Mouse (Mus musculus): Measurements from ENCODE around the gene Tescl. TPM values are rescaled to one million over a fixed set of nuclear protein-coding genes. Genes with fewer than 3 reads are reported as not detected.

Gene Tescl
- polyA plus RNA-seq, 1 experiment from 2014 or later, result not detected

DNA sequence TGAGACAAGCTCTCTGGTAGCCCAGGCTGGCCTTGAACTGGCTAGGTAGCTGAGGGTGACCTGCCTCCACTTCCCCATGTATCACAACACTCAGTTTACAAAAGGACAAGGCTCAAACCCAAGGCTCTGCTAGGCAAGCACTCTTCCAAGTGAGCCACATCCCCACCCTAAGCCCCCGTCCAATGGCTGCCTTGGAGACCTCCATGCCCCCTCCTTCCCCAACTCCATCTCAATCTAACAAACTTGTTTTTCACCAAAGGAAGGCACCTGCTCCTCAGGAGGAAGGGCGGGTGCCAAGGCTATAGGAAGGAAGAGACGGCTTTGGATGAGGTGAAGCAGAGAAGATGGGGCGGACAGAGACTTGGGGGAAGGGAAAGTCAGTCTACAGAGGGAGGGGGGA, 39.0 kb upstream of the Tescl start:
- Histone ChIP-seq H3K4me2 (ENCODE audit: low read depth, low read length) (no peak overlapping the region), H3K36me3 (ENCODE audit: control insufficient read depth, insufficient read depth, low read length) (no peaks in the 10 kb centered on the region), H3K27ac (ENCODE audit: low read length) (0 out of 2 replicates have a peak overlapping the region, but pooled peaks have one; percentile 44), H3K4me1 (replicated peaks; ENCODE audit: control insufficient read depth, insufficient read depth, low read length) (peaks cover 20% of the 10 kb centered on the region; the same call in 1 of the 2 replicates), H3K9ac (ENCODE audit: low read length) (no peak overlapping the region), H3K9me3 (ENCODE audit: control insufficient read depth, low read length) (no peaks in the 10 kb centered on the region), H3K4me3 (ENCODE audit: low read length) (no peak overlapping the region), H3K27me3 (ENCODE audit: control insufficient read depth, insufficient read depth, low read depth, low read length) (no peaks in the 10 kb centered on the region)
- ATAC-seq (ENCODE audit: low read depth), result no peak
- WGBS, result 51% methylated on average over 4 of the region's 4 CpGs

DNA sequence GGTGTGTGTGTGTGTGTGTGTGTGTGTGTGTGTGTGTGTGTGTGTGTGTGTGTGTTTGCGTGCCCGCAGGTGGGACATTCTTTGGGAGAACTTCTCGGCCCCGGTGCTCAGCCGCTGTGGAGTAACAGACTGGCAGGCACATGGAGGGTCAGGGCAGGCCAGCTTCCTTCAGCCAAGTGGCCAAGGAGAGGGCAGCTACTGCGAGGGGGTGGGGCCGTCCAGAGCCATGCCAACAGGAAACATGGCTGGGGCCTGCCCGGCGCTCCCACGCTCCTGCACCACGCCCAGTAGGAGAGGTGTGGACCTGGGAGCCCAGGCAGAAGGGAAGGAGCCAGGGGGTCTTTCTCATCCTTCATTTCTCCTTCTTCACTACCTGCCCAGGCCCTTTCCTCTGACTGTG, 38.6 kb upstream of the Tescl start:
- Histone ChIP-seq H3K36me3 (ENCODE audit: control insufficient read depth, insufficient read depth, low read length) (no peaks in the 10 kb centered on the region), H3K9ac (ENCODE audit: low read length) (no peak overlapping the region), H3K27ac (ENCODE audit: low read length) (0 out of 2 replicates have a peak overlapping the region, but pooled peaks have one; percentile 44), H3K4me2 (ENCODE audit: low read depth, low read length) (no peak overlapping the region), H3K4me1 (replicated peaks; ENCODE audit: control insufficient read depth, insufficient read depth, low read length) (peaks cover 20% of the 10 kb centered on the region; the same call in 1 of the 2 replicates), H3K27me3 (ENCODE audit: control insufficient read depth, insufficient read depth, low read depth, low read length) (no peaks in the 10 kb centered on the region), H3K4me3 (ENCODE audit: low read length) (no peak overlapping the region), H3K9me3 (ENCODE audit: control insufficient read depth, low read length) (no peaks in the 10 kb centered on the region)
- 58% methylated on average over 11 of the region's 11 CpGs for WGBS
- ATAC-seq (ENCODE audit: low read depth), result peak; percentile 64

DNA sequence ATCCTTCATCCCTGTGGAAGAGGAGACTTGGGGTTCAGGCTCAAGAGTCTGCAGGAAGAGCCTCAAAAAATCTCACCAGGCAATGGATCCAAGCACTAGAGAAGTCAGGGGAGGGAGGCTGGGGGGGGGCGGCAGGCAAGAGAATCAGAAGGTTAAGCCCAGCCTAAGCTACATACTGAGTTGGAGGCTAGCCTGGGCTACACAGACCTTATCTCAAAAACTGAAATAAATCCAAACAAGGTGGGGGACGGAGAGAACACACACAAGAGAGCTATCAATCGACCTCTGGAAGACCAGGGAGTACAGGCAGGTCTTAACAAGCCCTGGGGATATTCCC, 38.0 kb upstream of the Tescl start:
- 59% methylated on average over 3 of the region's 3 CpGs for WGBS
- ATAC-seq (ENCODE audit: low read depth), result no peak
- no peak overlapping the region for H3K4me2 ChIP-seq (ENCODE audit: low read depth, low read length)
- no peak overlapping the region for H3K9ac ChIP-seq (ENCODE audit: low read length)
- H3K27ac ChIP-seq (ENCODE audit: low read length), result no peak overlapping the region
- no peaks in the 10 kb centered on the region for H3K27me3 ChIP-seq (ENCODE audit: control insufficient read depth, insufficient read depth, low read depth, low read length)
- H3K9me3 ChIP-seq (ENCODE audit: control insufficient read depth, low read length), result no peaks in the 10 kb centered on the region
- H3K36me3 ChIP-seq (ENCODE audit: control insufficient read depth, insufficient read depth, low read length), result no peaks in the 10 kb centered on the region
- H3K4me1 ChIP-seq (replicated peaks; ENCODE audit: control insufficient read depth, insufficient read depth, low read length), result peaks cover 14% of the 10 kb centered on the region; the same call in 1 of the 2 replicates
- H3K4me3 ChIP-seq (ENCODE audit: low read length), result no peak overlapping the region

DNA sequence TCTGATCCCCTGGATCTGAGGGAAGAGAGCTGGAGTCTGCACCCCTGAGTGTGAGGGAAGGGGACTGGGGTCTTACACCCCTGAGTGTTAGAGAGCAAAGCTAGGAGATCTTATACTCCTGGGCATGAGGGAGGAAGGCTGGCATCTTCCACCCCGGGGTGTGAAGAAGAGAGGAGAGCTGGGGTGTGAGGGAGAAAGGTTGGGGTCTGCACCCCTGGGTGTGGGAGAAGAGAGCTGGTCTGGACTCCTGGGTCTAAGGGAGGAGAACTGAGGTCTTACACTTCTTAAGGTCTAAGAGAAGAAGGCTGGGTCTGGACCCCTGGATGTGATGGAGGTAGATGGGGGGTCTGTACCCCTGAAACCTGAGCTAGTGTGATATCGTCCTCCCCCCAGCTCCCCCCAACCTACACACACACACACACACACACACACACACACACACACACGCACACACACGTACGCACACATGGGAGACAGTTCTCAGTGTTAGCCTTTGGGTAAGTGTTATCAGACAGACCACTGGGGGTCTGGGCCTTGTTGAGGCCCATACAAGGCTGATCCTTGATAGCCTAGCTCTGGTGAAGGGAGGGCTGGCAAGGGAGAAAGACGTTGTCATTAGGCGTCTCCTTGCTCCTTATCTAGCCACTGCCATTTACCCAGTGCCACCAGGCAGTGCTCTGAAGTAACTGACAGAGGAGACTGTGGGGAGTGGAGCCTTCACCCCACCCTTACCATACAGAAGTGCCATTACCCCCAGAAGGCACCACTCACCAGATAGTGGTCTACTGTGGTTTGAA, 37.5 kb upstream of the Tescl start:
- ATAC-seq (ENCODE audit: low read depth), result no peak
- no peak overlapping the region for H3K27ac ChIP-seq (ENCODE audit: low read length)
- H3K9me3 ChIP-seq (ENCODE audit: control insufficient read depth, low read length), result no peaks in the 10 kb centered on the region
- WGBS, result 62% methylated on average over 7 of the region's 7 CpGs
- no peaks in the 10 kb centered on the region for H3K36me3 ChIP-seq (ENCODE audit: control insufficient read depth, insufficient read depth, low read length)
- no peak overlapping the region for H3K4me2 ChIP-seq (ENCODE audit: low read depth, low read length)
- peaks cover 14% of the 10 kb centered on the region; the same call in 1 of the 2 replicates for H3K4me1 ChIP-seq (replicated peaks; ENCODE audit: control insufficient read depth, insufficient read depth, low read length)
- H3K4me3 ChIP-seq (ENCODE audit: low read length), result no peak overlapping the region; the same call in 1 of the 2 replicates
- H3K27me3 ChIP-seq (ENCODE audit: control insufficient read depth, insufficient read depth, low read depth, low read length), result no peaks in the 10 kb centered on the region
- no peak overlapping the region for H3K9ac ChIP-seq (ENCODE audit: low read length)

DNA sequence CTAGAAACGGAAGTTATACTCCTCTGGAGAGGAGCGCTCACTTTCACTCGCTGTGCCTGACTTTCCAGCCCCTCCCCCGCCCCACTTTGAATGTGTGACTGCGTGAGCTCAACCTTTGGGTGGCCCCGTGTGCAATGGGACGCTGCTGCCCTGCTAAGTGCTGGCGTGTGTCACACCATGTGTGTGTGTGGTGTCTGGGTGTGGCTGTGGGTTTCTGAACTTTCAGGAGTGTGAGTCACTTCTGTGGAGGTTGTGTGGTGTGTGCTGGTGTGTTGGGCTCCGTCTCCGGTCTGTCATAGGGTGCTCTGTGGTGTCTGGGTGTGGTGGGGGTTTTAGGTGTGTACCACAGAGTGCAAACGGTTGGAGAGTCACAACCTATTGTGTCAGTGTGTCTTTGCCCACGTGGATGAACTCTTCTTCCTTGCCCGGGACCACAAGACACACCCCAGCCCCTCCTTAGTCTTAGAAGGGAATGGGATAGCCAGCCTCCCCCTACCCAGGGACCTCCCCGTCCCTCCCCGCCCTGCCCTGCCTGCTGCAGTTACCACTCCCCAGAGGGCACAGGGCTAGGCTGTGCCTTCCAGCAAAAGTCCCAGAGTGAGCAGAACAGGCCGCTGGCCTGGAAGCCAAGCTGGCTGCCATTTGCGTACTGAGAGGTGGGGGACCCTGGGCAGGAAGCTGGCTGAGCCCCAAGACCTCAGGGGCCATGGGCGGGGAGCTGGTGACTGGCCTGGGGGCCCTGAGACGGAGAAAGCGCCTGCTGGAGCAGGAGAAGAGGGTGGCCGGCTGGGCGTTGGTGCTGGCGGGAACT, 36.2 kb upstream of the Tescl start, which contains the start of gene Kcnn4:
Gene Kcnn4 (plus strand): TSS at position 533 of the 811 bp plus-strand sequence.
- no peaks in the 10 kb centered on the region for H3K27me3 ChIP-seq (ENCODE audit: control insufficient read depth, insufficient read depth, low read depth, low read length)
- peaks cover 14% of the 10 kb centered on the region; the same call in 1 of the 2 replicates for H3K4me1 ChIP-seq (replicated peaks; ENCODE audit: control insufficient read depth, insufficient read depth, low read length)
- WGBS, result 26% methylated on average over 23 of the region's 23 CpGs
- H3K9me3 ChIP-seq (ENCODE audit: control insufficient read depth, low read length), result no peaks in the 10 kb centered on the region
- no peak within 1 kb of the TSS for H3K4me2 ChIP-seq (ENCODE audit: low read depth, low read length)
- ATAC-seq (ENCODE audit: low read depth), result peak; percentile 10
- H3K27ac ChIP-seq (ENCODE audit: low read length), result no peak within 1 kb of the TSS
- peak within 1 kb of the TSS; percentile 45 for H3K9ac ChIP-seq (ENCODE audit: low read length)
- H3K4me3 ChIP-seq (ENCODE audit: low read length), result peak within 1 kb of the TSS; percentile 22; the same call in 1 of the 2 replicates
- H3K36me3 ChIP-seq (ENCODE audit: control insufficient read depth, insufficient read depth, low read length), result no peaks in the 10 kb centered on the region

DNA sequence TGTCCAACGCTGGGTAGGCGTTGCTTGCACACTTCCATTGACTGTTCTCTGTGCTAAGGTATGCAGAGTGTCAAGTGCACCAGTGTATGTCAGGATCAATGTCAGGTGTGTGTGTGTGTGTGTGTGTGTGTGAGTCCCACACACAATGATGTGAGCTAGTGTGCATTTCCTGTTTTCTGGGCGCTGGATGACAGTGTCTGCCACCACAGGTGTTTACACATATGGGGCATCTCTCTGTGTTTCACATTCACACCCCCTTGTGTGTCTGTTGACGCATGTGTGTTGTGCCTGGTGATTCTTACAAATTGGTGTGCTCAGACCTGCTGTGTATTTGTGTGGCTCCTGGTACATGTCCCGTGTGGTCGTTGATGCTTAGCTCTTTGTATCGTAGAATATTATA, 35.2 kb upstream of the Tescl start:
- Histone ChIP-seq H3K36me3 (ENCODE audit: control insufficient read depth, insufficient read depth, low read length) (no peaks in the 10 kb centered on the region), H3K4me3 (ENCODE audit: low read length) (no peak overlapping the region), H3K4me2 (ENCODE audit: low read depth, low read length) (no peak overlapping the region), H3K9ac (ENCODE audit: low read length) (no peak overlapping the region), H3K27ac (ENCODE audit: low read length) (no peak overlapping the region), H3K4me1 (replicated peaks; ENCODE audit: control insufficient read depth, insufficient read depth, low read length) (peaks cover 12% of the 10 kb centered on the region; the same call in 1 of the 2 replicates), H3K9me3 (ENCODE audit: control insufficient read depth, low read length) (no peaks in the 10 kb centered on the region), H3K27me3 (ENCODE audit: control insufficient read depth, insufficient read depth, low read depth, low read length) (no peaks in the 10 kb centered on the region)
- no peak for ATAC-seq (ENCODE audit: low read depth)
- 77% methylated on average over 7 of the region's 7 CpGs for WGBS

DNA sequence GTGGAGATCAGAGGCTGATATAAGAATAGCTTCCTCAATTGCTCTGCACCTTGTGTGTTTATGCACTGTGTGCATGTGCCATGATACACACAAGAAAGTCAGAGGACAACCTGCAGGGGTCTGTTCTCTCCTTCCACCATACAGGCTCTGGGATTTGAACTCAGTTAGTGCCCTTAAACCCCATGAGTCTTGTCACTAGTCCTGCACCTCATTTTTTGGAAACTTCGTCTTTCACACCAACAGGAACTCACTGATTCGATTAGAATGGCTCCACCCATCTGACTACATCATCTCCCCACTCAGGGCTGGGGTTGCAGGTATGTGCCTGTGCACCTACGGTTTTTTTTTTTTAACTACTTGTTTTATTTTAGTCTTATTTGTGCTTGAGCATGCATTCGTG, 34.5 kb upstream of the Tescl start:
- H3K9ac ChIP-seq (ENCODE audit: low read length), result no peak overlapping the region
- H3K27me3 ChIP-seq (ENCODE audit: control insufficient read depth, insufficient read depth, low read depth, low read length), result no peaks in the 10 kb centered on the region
- no peaks in the 10 kb centered on the region for H3K9me3 ChIP-seq (ENCODE audit: control insufficient read depth, low read length)
- no peak overlapping the region for H3K27ac ChIP-seq (ENCODE audit: low read length)
- WGBS, result 51% methylated on average over 4 of the region's 4 CpGs
- no peak overlapping the region for H3K4me3 ChIP-seq (ENCODE audit: low read length)
- H3K36me3 ChIP-seq (ENCODE audit: control insufficient read depth, insufficient read depth, low read length), result no peaks in the 10 kb centered on the region
- no peak for ATAC-seq (ENCODE audit: low read depth)
- no peak overlapping the region for H3K4me2 ChIP-seq (ENCODE audit: low read depth, low read length)
- peaks cover 9% of the 10 kb centered on the region; the same call in 1 of the 2 replicates for H3K4me1 ChIP-seq (replicated peaks; ENCODE audit: control insufficient read depth, insufficient read depth, low read length)

DNA sequence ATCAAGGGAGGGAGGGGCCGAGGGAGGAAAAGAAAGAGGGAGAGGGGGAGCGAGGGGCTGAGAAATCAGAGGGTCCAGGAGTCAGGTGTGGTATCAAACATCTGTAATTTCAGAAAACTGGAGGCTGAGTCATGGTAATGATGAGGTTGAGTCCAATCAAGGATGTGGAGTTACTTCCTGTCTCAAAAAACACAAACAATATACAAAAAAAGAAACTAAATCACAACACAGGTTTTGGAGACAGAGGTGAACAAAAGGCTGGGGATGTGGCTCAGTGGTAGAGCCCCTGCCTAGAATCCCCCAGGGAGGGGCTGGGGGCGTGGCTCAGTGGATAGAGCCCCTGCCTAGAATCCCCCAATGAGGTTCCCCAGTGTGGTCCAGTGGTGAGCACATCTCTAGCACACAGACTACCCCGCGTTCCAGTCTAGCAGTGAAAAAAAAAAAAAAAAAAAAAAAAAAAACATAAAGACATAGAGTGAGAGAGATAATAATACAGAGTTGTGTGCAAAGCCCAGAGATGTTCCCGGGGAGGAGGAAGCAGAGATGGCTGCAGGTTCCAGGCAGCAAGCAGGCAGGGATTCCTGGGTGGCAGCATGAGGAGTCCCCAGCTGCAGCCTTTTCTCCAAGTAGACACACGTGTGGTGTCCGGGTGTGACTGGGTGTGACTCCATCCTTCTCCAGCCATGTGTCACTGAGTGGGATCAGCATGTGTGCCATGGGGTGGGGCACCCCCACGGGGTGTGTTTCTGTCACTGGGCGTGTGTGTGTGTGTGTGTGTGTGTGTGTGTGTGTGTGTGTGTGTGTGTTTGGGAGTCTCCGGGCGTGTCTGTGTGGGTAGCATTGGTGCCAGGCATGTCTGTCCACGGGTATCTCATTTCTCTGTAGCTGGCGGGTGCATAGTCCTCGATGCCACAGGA, 33.2 kb upstream of the Tescl start:
- Histone ChIP-seq H3K4me1 (replicated peaks; ENCODE audit: control insufficient read depth, insufficient read depth, low read length) (0 out of 2 replicates have a peak, but pooled peaks cover 5% of the 10 kb centered on the region), H3K9me3 (ENCODE audit: control insufficient read depth, low read length) (no peaks in the 10 kb centered on the region), H3K36me3 (ENCODE audit: control insufficient read depth, insufficient read depth, low read length) (no peaks in the 10 kb centered on the region), H3K4me2 (ENCODE audit: low read depth, low read length) (no peak overlapping the region), H3K27me3 (ENCODE audit: control insufficient read depth, insufficient read depth, low read depth, low read length) (no peaks in the 10 kb centered on the region), H3K9ac (ENCODE audit: low read length) (no peak overlapping the region), H3K4me3 (ENCODE audit: low read length) (no peak overlapping the region), H3K27ac (ENCODE audit: low read length) (no peak overlapping the region)
- no peak for ATAC-seq (ENCODE audit: low read depth)
- 68% methylated on average over 15 of the region's 15 CpGs for WGBS
